Mouse (Mus musculus): Measurements from ENCODE around the gene Zfyve9. TPM values are rescaled to one million over a fixed set of nuclear protein-coding genes. Genes with fewer than 3 reads are reported as not detected.

Zfyve9 gene
- 67.9 TPM for polyA plus RNA-seq (2014; fragmentation: Illumina TruSeq; extraction: RNeasy Lipid Tissue Mini Kit (QIAGEN cat#74804); ENCODE audit: low read depth, low replicate concordance)

DNA sequence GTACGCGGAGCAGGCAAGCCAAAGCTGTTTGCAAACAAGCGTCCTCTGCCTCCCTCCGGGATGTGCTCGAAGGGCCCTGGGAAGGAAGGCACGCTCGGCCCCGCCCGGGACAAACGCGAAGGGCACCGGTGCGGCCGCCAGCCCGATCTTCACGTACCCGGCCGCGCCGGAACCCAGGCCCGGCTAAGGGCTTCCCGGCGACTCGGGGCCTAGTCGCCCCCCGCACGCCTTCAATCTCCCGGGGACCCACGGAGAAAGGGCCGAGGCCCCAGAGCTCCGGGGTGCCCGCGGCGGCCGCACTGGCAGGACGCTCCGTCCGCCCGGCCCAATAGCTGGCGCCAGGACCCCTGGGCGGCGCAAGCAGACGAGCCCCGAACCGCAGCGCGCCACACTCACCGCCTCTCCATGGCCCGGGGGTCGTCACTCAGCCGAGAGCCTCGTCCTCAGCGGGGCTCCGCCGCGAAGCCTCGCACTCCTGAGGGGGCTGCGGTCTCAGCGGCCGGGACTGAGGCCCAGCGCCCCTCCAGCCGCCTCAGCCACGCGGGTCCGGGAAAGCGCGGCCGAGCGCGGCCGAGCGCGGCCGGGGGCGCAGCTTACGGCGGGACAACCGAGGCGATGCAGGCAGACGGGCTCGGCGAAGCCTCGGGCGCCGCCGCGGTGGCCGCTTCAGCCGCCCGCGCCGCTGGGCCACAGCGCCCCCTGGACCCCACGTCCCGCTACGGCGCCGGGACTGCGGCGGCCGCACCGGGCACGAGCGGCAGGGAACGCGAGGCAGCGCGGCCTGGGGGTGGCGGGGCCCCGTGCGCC lies at the start of gene Zfyve9:
Gene Zfyve9 (minus strand): TSS at position 742 of the 807 bp plus-strand sequence.

DNA sequence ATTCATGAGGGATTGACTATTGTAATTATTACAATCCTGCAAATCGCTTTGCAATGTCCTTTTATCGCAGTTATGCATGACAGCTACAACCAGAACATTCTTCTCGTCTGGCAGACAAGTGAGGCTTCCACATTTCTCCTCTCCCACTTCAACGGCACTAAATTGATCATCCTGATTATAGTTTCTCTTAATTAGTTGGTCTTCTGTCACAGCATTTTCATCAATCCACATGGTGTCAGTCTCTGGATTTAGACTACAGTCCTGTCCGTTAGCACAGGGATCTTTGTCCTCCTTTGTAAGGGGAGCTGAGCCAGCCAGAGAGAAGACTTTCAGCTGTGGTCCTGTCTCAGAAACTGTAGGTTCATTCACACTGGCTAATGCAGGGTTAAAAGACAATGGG lies 61.2 kb downstream of the Zfyve9 start, which contains the start of gene 3110021N24Rik:
Gene 3110021N24Rik (plus strand): TSS at position 301 of the 400 bp plus-strand sequence.

DNA sequence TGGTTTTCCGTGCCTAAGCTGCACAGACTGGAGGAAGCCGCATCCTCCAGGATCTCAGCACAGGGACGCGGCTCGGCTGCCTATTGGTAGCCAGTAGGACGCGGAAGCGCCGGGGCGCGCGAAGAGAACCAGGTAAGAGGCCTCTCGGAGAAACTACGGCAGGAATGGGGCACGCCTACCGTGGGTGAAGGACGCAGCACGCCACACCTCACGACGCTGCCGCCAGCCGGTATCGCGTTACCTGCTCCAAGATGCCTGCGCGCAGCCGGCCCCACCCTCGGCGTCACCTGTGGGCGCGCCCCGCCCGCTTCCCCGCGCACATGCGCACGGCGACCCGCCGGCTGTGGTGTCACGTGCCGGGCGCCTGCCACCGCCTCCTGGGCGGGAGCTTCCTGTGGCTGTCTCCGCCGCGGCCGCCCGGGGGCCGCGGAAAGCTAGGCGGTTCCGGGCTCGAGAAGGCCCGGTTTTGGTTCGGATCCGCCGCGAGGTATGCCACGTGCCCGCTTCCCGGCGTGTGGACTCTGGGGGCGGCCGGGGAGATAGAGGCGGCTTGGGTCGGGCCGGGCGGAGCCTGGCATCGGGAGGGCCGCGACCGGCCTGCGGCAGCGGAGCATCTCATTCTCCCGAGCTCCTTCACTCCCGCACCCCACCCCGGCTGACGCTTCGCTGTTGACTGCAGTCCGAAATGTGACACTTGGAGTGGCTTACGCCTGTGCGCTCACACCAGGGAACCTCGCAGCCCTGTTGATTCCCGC lies 160.8 kb downstream of the Zfyve9 start, which contains the start of gene Cc2d1b:
Gene Cc2d1b (plus strand): TSS at position 354 of the 755 bp plus-strand sequence.

Other genes starting within 250 kb of the Zfyve9 start
- gene Prpf38a, start 201.5 kb downstream of the Zfyve9 start, polyA plus RNA-seq (2014; fragmentation: Illumina TruSeq; extraction: RNeasy Lipid Tissue Mini Kit (QIAGEN cat#74804); ENCODE audit: low read depth, low replicate concordance) = 50.7 TPM
- 0.64 TPM for gene Orc1, start 201.4 kb downstream of the Zfyve9 start, polyA plus RNA-seq (2014; fragmentation: Illumina TruSeq; extraction: RNeasy Lipid Tissue Mini Kit (QIAGEN cat#74804); ENCODE audit: low read depth, low replicate concordance)
- 95.9 TPM for gene Cc2d1b, start 160.9 kb downstream of the Zfyve9 start, polyA plus RNA-seq (2014; fragmentation: Illumina TruSeq; extraction: RNeasy Lipid Tissue Mini Kit (QIAGEN cat#74804); ENCODE audit: low read depth, low replicate concordance)
- 1.0 TPM for gene 3110021N24Rik, start 61.1 kb downstream of the Zfyve9 start, polyA plus RNA-seq (2014; fragmentation: Illumina TruSeq; extraction: RNeasy Lipid Tissue Mini Kit (QIAGEN cat#74804); ENCODE audit: low read depth, low replicate concordance)
- 372 TPM for gene Btf3l4, start 52.8 kb upstream of the Zfyve9 start, polyA plus RNA-seq (2014; fragmentation: Illumina TruSeq; extraction: RNeasy Lipid Tissue Mini Kit (QIAGEN cat#74804); ENCODE audit: low read depth, low replicate concordance)
- gene Txndc12, start 53.8 kb upstream of the Zfyve9 start, polyA plus RNA-seq (2014; fragmentation: Illumina TruSeq; extraction: RNeasy Lipid Tissue Mini Kit (QIAGEN cat#74804); ENCODE audit: low read depth, low replicate concordance) = 66.2 TPM
- gene Kti12, start 67.0 kb upstream of the Zfyve9 start, polyA plus RNA-seq (2014; fragmentation: Illumina TruSeq; extraction: RNeasy Lipid Tissue Mini Kit (QIAGEN cat#74804); ENCODE audit: low read depth, low replicate concordance) = 26.3 TPM
- gene A730015C16Rik, start 67.8 kb upstream of the Zfyve9 start, polyA plus RNA-seq (2014; fragmentation: Illumina TruSeq; extraction: RNeasy Lipid Tissue Mini Kit (QIAGEN cat#74804); ENCODE audit: low read depth, low replicate concordance) = not detected
- gene Rab3b, start 98.3 kb upstream of the Zfyve9 start, polyA plus RNA-seq (2014; fragmentation: Illumina TruSeq; extraction: RNeasy Lipid Tissue Mini Kit (QIAGEN cat#74804); ENCODE audit: low read depth, low replicate concordance) = 12.7 TPM
- gene Nrd1, start 219.9 kb upstream of the Zfyve9 start, polyA plus RNA-seq (2014; fragmentation: Illumina TruSeq; extraction: RNeasy Lipid Tissue Mini Kit (QIAGEN cat#74804); ENCODE audit: low read depth, low replicate concordance) = 542 TPM

Data from adrenal gland, adult 10 weeks (tissue).